Mouse (Mus musculus) adrenal gland, adult 18-20 months (tissue): Measurements from ENCODE around the gene Olfr803. TPM values are rescaled to one million over a fixed set of nuclear protein-coding genes. Genes with fewer than 3 reads are reported as not detected.

Source experiments
- DNase-seq, 2 experiments: peaks; one replicate each; pipeline ENCODE4 v3.0.0; 2021 to 2022; ENCODE audit warnings: low spot score in 2 of 2
- long read RNA-seq, 2 experiments: library from polyadenylated mRNA; stranded (forward); transcript quantifications; one replicate each; pipeline ENCODE4 v2.0.0; 2021
- microRNA-seq, 2 experiments: library from miRNA; unstranded; fragments of <30 nt; microRNA quantifications; one replicate each; pipeline ENCODE4 v1.2.0; 2021; ENCODE audit warnings: borderline number of aligned reads in 2 of 2
- total RNA-seq, 2 experiments: library from RNA; stranded (reverse); gene quantifications; 1 replicate in 1 of 2; 2 replicates in 1 of 2; pipeline ENCODE4 v1.2.3; 2021

Gene Olfr803
- total RNA-seq, result not detected
- long read RNA-seq, experiment 1, result 0 reads
- long read RNA-seq, experiment 2, result 0 reads

DNA sequence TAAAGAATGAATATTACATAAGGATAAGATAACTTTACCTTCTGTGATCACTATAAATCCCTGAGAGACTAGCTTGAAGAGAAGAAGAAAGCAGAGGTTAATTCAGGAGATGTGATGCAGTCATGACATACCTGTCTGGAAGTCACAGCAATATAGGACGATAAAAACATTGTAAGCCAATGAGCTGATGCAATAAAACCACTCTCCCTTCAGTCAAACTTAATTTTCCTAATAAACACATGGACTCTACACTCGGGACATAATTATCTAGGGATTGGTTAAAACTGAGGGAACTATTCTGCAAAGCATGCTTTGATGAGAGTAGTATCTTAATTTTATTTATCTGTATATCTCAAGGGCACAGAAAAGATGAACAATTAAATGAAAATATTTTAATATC is at the start of gene Olfr803:
Gene Olfr803, minus strand, starts transcription at position 101 of the 400 bp plus-strand sequence.
- DNase-seq, result no peak

DNA sequence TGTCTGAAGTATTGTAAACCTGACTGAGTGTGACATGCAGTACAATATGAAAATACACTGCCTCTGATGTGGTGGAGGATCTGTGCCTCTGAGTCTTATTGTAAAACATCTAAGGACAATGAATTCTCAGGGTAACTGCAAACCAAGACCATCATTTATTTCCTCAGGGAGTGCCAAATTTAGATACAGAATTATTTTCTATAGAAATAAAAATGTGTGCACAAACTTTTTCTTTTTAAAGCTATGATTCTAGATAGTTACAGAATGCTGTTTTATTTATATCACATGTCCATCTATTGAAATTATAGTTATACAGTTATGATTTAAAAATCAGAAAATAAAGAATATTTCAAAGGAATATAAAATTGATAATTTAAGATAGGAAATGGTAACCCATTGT is 47.7 kb upstream of the Olfr803 start, which contains the start of gene Olfr806:
Gene Olfr806, minus strand, starts transcription at position 101 of the 400 bp plus-strand sequence.
- no peak for DNase-seq

DNA sequence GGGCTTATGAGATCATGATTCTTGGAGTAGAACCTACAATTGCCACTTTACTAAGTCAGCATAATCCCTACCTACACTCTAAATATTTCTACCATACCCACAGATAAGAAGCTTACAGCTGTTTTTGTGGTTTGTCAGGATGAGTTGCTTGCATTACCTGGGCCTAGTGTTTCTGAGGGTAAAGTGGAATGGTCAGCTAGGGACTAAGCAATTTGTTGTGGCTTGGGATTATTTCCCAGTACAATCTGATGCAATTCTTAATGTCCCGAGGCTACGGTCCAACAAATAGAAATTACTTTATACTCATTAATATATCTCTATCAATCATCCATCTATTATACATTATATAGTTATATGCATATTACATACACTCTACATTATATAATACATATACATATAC is 35.2 kb upstream of the Olfr803 start, which contains the start of gene Olfr805:
Gene Olfr805, minus strand, starts transcription at position 101 of the 400 bp plus-strand sequence.
- no peak for DNase-seq

DNA sequence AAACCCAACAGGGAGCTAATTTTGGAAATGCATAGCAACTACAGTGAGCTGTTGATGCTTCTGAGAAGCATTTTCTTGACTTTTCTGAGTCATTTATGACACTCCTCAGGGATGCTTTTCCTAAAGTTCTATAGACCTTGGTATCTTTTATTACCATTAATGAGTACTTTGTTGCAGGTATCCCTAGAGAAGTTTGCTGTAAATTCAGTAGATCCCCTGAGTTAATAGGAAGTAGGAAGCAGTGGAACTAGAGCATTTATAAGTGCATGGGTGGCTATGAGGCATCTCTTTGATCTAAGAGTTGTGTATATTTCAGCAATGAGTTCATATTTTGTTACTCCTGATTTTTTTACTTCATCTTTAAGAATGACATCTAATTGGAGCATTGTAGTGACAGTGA is 8.8 kb upstream of the Olfr803 start, which contains the start of gene Olfr804:
Gene Olfr804, plus strand, starts transcription at position 301 of the 400 bp plus-strand sequence.
- no peak for DNase-seq

DNA sequence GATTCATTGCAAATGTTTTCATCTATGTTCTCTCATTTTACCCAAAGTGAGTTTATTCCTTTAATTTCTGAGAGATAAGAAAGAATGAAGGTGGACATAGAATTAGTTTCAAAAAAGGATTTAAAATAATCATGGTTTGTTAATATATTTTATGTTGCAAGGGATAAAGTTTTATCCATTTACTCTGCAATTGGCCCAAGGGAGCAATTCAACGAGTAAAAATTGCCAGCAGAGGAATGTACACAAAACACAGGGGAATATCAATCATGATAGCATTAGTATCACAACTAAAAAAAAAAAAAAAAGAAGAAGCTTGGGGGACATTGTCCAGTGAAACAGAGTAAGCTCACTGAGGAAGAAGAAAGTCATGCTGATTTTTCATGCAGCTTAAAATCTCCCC is 6.0 kb downstream of the Olfr803 start, which contains the start of gene Olfr802:
Gene Olfr802, minus strand, starts transcription at position 101 of the 400 bp plus-strand sequence.
- DNase-seq, result no peak

DNA sequence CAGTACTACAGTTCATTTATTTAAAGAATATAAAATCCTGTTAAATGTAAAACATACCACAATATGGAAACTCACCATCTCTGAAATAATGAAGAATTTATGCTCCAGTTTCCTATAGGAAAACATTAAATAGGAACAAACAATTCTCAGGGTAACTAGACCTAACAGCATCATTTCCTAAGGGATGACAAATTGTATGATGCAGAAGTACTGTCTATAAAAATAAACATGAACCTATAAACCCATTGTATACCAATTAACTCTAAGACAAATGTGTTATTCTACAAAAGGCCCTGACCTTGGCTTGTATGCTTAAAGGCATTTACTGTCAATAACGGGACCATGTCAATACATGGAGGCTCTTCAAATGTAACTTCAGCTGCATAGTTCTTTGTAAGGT is 20.3 kb downstream of the Olfr803 start, which contains the start of gene Olfr801:
Gene Olfr801, minus strand, starts transcription at position 101 of the 400 bp plus-strand sequence.
- no peak for DNase-seq

DNA sequence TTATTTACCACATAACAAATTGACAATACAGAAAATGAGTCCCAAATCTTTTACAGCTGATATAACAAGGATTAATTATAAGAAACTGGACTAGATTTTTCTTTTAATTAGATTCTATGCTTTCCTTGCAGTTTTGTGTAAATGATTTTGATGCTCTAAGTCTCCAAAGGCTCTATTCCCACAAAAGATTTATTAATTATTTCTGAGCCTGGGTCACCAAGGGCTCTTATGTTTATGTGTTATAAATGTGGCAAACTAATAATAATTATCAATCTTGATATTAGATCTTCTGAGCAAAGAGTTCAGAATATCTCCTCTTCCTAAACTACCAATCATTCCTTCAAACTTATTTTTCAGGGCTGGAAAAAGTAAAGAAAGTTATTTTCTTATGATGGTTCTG is 36.7 kb downstream of the Olfr803 start, which contains the start of gene Olfr800:
Gene Olfr800, plus strand, starts transcription at position 301 of the 400 bp plus-strand sequence.
- no peak for DNase-seq

DNA sequence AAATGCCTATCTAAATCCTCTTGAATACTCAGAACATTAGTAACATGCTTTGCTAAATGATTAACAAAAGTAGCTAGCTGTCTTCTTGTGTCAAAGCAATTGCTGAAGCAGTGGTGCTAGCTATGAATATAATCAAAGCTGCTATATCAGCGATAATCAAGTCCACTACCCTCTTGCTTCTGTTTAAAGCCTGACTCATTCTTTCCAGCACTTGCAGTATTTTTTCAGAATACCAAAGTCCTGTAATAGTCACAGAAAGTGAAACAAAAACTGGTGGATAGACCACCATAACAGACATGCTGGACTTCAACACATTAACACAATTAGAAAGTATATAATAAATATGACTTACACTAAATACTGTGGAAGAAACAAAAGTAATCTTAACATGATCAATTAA is 42.3 kb downstream of the Olfr803 start:
- DNase-seq, result no peak

Small RNA genes within 50 kb of the gene (microRNA-seq; reads per million reads assigned to microRNA genes)
- 0 reads per million in 2 experiments for gene Gm24485

Other genes starting within 250 kb of the Olfr803 start
- gene Olfr787, start 232.4 kb downstream of the Olfr803 start, total RNA-seq, result not detected
- not detected for gene Olfr788, start 223.3 kb downstream of the Olfr803 start, total RNA-seq
- gene Olfr789, start 209.5 kb downstream of the Olfr803 start, total RNA-seq, result not detected
- gene Olfr790, start 195.8 kb downstream of the Olfr803 start, total RNA-seq, result not detected
- gene Olfr791, start 172.5 kb downstream of the Olfr803 start, total RNA-seq, result not detected
- gene Olfr792, start 155.1 kb downstream of the Olfr803 start, total RNA-seq, result not detected
- gene Olfr794, start 126.6 kb downstream of the Olfr803 start, total RNA-seq, result not detected
- gene Olfr796, start 81.7 kb downstream of the Olfr803 start, total RNA-seq, result not detected
- gene Olfr798, start 66.4 kb downstream of the Olfr803 start, total RNA-seq, result not detected
- gene Olfr799, start 56.8 kb downstream of the Olfr803 start, total RNA-seq, result not detected
- not detected for gene Olfr800, start 36.6 kb downstream of the Olfr803 start, total RNA-seq
- gene Olfr801, start 20.4 kb downstream of the Olfr803 start, total RNA-seq, result not detected
- not detected for gene Olfr802, start 6.1 kb downstream of the Olfr803 start, total RNA-seq
- not detected for gene Olfr804, start 8.9 kb upstream of the Olfr803 start, total RNA-seq
- gene Olfr805, start 35.1 kb upstream of the Olfr803 start, total RNA-seq, result not detected
- not detected for gene Olfr806, start 47.6 kb upstream of the Olfr803 start, total RNA-seq
- gene Olfr807, start 63.5 kb upstream of the Olfr803 start, total RNA-seq, result not detected
- not detected for gene Olfr808, start 71.2 kb upstream of the Olfr803 start, total RNA-seq
- not detected for gene Olfr809, start 80.4 kb upstream of the Olfr803 start, total RNA-seq
- gene Olfr810, start 100.6 kb upstream of the Olfr803 start, total RNA-seq, result not detected
- not detected for gene Olfr811, start 110.1 kb upstream of the Olfr803 start, total RNA-seq
- not detected for gene Olfr812, start 151.8 kb upstream of the Olfr803 start, total RNA-seq
- gene Olfr813, start 161.1 kb upstream of the Olfr803 start, total RNA-seq, result not detected
- not detected for gene Olfr814, start 185.6 kb upstream of the Olfr803 start, total RNA-seq
- gene Olfr815, start 211.6 kb upstream of the Olfr803 start, total RNA-seq, result not detected
- gene Olfr816, start 221.3 kb upstream of the Olfr803 start, total RNA-seq, result not detected